Mouse (Mus musculus) liver, postnatal 0 days (tissue): ENCODE measurements at regions not wholly inside any gene's neighbourhood (a gene's known extent, or its start where the extent isn't known, plus 50 kb on each side); places are given as distances from the start of the nearest gene placed in this dataset.

Experiments
- CTCF ChIP-seq: sonication (generic); IDR thresholded peaks from 2 replicates; pipeline ENCODE4 v1.5.1; 2016; ENCODE audit warnings: antibody characterized with exemption, low read depth
- EP300 ChIP-seq: IDR thresholded peaks from 2 replicates; pipeline ENCODE4 v1.6.1; 2016; ENCODE audit warnings: antibody characterized with exemption, low read depth, mild to moderate bottlenecking

- TF ChIP-seq CTCF (no peak), EP300 (no peak)
Observed at GRCm38 (mm10) chr5:7782235-7782634, 178.0 kb upstream of the Steap4 start.
